Mouse (Mus musculus) thymus, postnatal 14 days (tissue): ENCODE measurements around the gene Tmem177.

Experiments used
- DNase-seq: peaks from one replicate; pipeline ENCODE4 v3.0.0; 2021

Gene Tmem177

GRCm38 (mm10) chr1:119912953-119913814, at the start of gene Tmem177:
Gene Tmem177, minus strand, starts transcription at chr1:119913208.
- DNase-seq = peak; percentile 99

- DNase-seq = no peak
These were observed 46.9 kb upstream of the Tmem177 start for GRCm38 (mm10) chr1:119959920-119960319.

- no peak for DNase-seq
These were observed 46.5 kb upstream of the Tmem177 start for GRCm38 (mm10) chr1:119959464-119959863.

- no peak for DNase-seq
These were observed 44.8 kb upstream of the Tmem177 start for GRCm38 (mm10) chr1:119957716-119958222.

GRCm38 (mm10) chr1:119954680-119955079, 41.7 kb upstream of the Tmem177 start:
- DNase-seq = no peak

GRCm38 (mm10) chr1:119953456-119953855, 40.4 kb upstream of the Tmem177 start:
- DNase-seq = no peak

- no peak for DNase-seq
These were observed 37.1 kb upstream of the Tmem177 start for GRCm38 (mm10) chr1:119950086-119950485.

GRCm38 (mm10) chr1:119936861-119937260, 23.9 kb upstream of the Tmem177 start:
- DNase-seq = no peak

GRCm38 (mm10) chr1:119931421-119932150, 18.6 kb upstream of the Tmem177 start:
- no peak for DNase-seq

GRCm38 (mm10) chr1:119929715-119930114, 16.7 kb upstream of the Tmem177 start:
- no peak for DNase-seq

GRCm38 (mm10) chr1:119919299-119919698, 6.3 kb upstream of the Tmem177 start:
- DNase-seq = peak; percentile 28

GRCm38 (mm10) chr1:119916823-119917371, 3.9 kb upstream of the Tmem177 start:
- no peak for DNase-seq

- no peak for DNase-seq
These were observed 5.7 kb downstream of the Tmem177 start for GRCm38 (mm10) chr1:119907206-119907748.

GRCm38 (mm10) chr1:119903231-119903620, 9.8 kb downstream of the Tmem177 start:
- no peak for DNase-seq

GRCm38 (mm10) chr1:119902551-119903230, 10.3 kb downstream of the Tmem177 start:
- no peak for DNase-seq

GRCm38 (mm10) chr1:119899195-119900123, 13.5 kb downstream of the Tmem177 start:
- no peak for DNase-seq

GRCm38 (mm10) chr1:119894936-119895335, 18.1 kb downstream of the Tmem177 start:
- DNase-seq = peak; percentile 69

GRCm38 (mm10) chr1:119893600-119893999, 19.4 kb downstream of the Tmem177 start:
- no peak for DNase-seq

- no peak for DNase-seq
These were observed 20.1 kb downstream of the Tmem177 start for GRCm38 (mm10) chr1:119892933-119893332.

GRCm38 (mm10) chr1:119891865-119892264, 21.1 kb downstream of the Tmem177 start:
- DNase-seq = no peak

GRCm38 (mm10) chr1:119891149-119891548, 21.9 kb downstream of the Tmem177 start:
- DNase-seq = no peak
